Mouse (Mus musculus) embryo, embryonic 11.5 days (tissue): ENCODE measurements at regions not wholly inside any gene's neighbourhood (a gene's known extent, or its start where the extent isn't known, plus 50 kb on each side); places are given as distances from the start of the nearest gene placed in this dataset.
A peak's percentile ranks its signal among the peaks of the same experiment; 100 is the strongest.

Experiments used
- DNase-seq: peaks from one replicate; pipeline ENCODE4 v3.0.0-alpha.2; 2012; ENCODE audit warnings: low read depth, low spot score

DNA sequence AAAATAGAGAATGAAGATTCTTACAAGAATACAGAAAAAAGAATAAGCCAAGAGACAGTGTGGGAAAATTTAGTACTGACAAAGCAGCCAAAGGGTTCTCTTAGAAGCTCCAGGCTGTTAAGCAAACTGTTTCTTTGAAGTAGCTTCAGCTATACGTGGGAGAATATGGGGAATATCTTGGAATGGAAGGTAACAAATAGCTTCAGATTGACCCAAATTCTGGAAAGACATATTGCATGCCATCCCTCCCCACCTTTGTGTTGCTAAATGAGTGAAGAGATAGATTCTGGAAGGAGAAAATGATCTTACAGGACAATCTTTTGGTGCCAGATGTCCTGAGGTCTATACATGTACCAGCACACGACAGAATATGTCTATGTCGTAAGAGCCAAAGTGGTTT, 591.9 kb upstream of the Cdh6 start:
- no peak for DNase-seq

DNA sequence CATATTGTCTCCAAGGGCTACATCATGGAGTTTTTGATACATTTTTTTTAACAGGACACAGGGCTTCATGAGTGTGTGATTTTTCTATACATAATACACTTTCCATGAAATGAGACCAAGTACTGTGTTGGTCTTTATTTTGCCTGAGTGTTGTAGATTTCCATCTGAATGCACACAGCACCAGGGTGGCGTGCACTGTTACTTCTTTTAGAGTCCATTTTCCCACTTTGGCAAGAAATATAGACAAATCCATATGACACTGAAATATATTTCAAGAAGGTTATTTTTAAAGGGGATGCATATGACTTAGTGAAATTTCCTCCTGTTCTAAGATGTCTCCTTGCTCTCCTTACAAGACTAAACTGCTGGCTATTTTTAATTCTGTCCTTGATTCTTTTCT, 591.1 kb upstream of the Cdh6 start:
- DNase-seq, result no peak

GRCm38 (mm10) chr15:13746559-13746958, 573.1 kb upstream of the Cdh6 start:
- DNase-seq, result no peak

- DNase-seq, result no peak
Observed at GRCm38 (mm10) chr15:13706276-13706675, 532.8 kb upstream of the Cdh6 start.

- DNase-seq, result no peak
Observed at GRCm38 (mm10) chr15:13705187-13705586, 531.7 kb upstream of the Cdh6 start.

- no peak for DNase-seq
Observed at GRCm38 (mm10) chr15:13668193-13668592, 494.7 kb upstream of the Cdh6 start.

- no peak for DNase-seq
Observed at GRCm38 (mm10) chr15:13667278-13667677, 493.8 kb upstream of the Cdh6 start.

GRCm38 (mm10) chr15:13662275-13662674, 488.8 kb upstream of the Cdh6 start:
- no peak for DNase-seq

GRCm38 (mm10) chr15:13655038-13655437, 481.6 kb upstream of the Cdh6 start:
- DNase-seq, result no peak

- DNase-seq, result no peak
Observed at GRCm38 (mm10) chr15:13635346-13635940, 462.0 kb upstream of the Cdh6 start.

DNA sequence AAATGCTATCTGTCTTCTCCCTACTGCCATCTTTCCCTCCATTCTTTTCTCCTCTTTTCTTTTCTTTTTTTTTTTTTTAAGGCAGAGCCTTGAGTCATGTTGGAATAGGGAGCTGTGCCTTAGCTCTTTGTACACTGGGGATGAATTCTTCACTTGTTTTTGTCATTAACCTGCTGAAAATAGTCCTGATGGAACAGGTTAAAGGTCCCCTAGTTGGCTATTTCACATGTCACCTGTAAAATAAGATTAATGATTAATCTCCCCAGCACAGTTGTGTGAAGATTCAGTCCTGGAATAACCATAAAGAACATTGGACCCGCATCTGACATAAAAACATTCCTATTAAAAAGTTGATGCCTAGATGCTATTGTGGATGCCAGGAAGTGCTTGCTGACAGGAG, 428.7 kb upstream of the Cdh6 start:
- DNase-seq, result no peak

- DNase-seq, result no peak
Observed at GRCm38 (mm10) chr15:13597856-13598255, 424.4 kb upstream of the Cdh6 start.

DNA sequence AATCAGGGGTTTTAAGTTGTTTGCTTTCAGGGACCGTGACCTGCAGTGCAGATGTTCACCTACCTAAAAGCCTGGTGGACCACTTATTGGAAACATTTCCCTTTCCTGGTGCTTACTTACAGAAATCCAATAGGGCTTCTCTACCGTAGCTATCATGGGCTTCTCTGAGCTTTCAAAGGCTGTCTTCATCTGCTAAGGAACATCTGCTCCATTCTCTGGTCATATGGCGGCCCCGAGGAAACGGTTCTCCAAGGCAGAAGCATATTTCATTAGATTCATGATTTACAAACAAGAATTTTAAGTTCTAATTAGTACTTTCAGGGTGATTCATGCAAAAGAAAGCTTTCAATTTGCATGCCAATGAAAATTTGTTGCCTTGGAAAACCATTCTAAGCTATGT, 420.3 kb upstream of the Cdh6 start:
- DNase-seq, result no peak

GRCm38 (mm10) chr15:13590864-13591263, 417.4 kb upstream of the Cdh6 start:
- DNase-seq, result no peak

- peak; percentile 5 for DNase-seq
Observed at GRCm38 (mm10) chr15:13583300-13583699, 409.8 kb upstream of the Cdh6 start.

- DNase-seq, result no peak
Observed at GRCm38 (mm10) chr15:13582134-13582533, 408.7 kb upstream of the Cdh6 start.

DNA sequence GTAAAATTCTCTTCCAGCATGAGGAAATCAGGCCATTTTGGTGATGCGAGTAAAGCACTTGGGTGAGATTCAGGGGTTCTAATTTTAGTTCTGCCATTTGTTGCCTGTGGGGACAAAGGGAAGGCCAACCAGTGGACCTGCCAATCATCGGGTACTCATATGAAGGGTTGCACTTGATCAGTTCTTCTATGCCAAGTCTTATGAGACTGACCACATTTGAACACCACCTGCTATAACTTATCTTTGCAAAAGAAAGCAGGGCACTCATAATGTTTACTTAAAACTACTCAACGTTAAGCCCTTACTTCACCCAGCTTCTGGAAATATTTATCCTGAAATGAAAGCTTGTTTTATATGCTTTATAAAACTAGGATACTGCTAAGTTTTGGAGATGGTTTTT, 400.1 kb upstream of the Cdh6 start:
- DNase-seq, result no peak

GRCm38 (mm10) chr15:13560920-13561319, 387.4 kb upstream of the Cdh6 start:
- no peak for DNase-seq

DNA sequence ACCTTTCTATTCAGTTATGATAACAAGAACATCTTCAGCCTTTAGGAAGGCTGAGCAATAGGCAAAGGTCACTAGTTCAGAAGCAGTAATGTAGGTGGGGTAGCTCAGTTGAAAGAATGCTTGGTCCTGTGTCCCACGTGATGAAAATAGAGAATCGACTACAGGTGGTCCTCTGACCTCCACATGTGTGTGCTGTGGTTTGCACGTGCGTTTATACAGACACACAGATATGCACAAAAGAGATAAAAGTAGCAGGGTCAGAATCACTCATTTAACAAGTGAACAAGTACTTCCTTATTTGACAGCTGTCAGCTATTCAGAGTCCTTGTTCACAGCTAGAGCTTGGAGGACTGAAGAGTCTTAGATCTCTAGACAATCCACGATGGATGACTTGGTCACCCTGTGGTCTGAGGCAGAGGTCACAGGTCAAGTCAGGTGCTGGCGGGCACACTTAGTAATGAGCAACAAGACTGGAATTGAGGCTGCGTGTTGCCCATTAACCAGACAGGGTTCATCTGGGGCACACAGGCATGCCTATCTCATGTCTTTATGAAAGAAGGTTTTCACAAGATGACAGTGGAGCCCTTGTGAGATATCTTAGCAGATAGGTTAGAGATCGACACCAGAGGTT, 375.8 kb upstream of the Cdh6 start:
- no peak for DNase-seq

DNA sequence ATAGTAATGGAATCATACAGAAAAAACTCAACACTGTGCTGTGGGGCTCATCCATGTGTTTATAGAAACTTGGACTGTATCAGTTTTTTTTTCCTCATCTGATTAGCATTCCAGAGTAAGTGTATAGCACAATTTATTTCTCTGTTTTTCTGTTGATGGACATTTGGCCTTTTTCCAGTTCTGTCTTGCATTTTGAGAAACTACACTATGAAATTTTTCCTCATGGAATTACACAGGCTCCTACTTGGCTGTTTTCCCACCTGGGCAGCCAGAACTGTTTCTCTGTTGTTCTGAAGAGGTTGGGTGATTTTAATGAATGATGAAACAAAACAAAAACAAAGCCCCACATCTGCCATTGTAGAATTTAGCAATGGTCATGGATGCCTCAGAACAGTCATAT, 366.6 kb upstream of the Cdh6 start:
- DNase-seq, result no peak

DNA sequence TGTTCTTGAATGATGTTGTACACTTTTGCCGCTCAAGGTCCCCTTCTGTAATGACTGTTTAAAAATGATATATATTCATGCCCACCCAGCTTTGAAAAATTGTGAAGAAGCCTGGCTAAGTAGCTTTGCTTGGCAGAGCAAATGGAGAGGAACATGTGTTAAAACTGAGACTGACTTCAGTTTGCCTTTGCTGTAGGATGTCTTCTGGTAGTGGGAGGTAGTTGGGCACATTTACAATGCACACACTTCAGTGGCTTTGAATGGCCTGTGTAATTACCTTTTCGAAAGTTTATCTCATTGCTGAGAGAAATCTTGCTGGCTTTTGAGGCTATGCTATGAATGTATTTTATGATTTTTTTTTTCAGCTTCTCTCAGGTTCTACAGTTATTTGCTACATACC, 360.5 kb upstream of the Cdh6 start:
- DNase-seq, result no peak

DNA sequence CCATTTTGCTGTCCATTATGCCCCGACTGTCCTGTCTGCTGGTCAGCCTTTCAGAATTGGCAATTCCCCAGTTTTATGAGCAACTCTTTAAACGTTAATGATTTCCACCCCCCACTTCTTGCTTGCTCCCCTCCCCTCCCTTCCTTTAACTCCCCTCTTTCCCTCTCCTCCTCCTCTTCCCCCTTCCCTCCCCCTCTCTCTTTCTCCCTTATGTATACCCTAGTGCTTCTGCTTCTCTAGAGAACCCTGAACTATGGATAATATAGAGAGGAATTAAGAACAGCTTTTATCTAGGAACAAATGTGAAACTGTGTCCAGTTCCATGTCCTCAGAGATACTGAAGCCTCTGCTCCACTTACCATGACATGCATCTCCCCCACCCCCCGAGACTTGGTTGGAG, 356.5 kb upstream of the Cdh6 start:
- DNase-seq, result no peak

DNA sequence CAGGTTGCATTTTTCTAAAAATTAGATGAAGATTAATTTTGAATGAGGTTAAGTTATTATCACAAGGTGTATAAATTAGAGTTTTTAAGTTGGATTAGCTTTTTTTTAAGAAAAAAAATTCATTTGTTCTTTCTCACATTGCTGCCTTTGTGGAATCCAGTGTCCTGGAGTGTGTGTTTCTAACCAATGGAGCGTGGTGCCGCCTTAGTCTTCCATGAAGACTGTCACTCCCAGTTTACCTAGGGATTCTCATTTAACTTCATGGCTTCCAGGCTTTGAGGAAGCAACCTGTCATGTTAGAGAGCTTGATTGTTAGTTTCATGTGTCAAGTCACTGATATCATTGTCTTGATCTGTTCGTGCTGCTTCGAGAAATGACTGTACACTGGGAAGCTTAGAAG, 355.6 kb upstream of the Cdh6 start:
- no peak for DNase-seq
